Mouse (Mus musculus) kidney, adult 2 months (tissue): Measurements from ENCODE around the gene Rps5.

Source experiments
- CTCF ChIP-seq: fragments of 200-500 bp; conservative IDR thresholded peaks from 2 replicates; pipeline ENCODE4 v1.5.1; 2011; ENCODE audit warnings: low read depth, mild to moderate bottlenecking, control low read depth, low read length, moderate library complexity, mixed read lengths; ENCODE audit not compliant: insufficient read depth, insufficient read length
- POLR2A ChIP-seq: fragments of 200-500 bp; IDR thresholded peaks from one replicate; pipeline ENCODE4 v1.6.1; 2011; ENCODE audit warnings: low read depth, low read length, control low read depth

GRCm38 (mm10) chr7:12954896-12955295, 32.8 kb downstream of the Rps5 start:
- TF ChIP-seq POLR2A (no peak), CTCF (0 out of 2 replicates have a peak, but pooled peaks have one; percentile 7)
